Mouse (Mus musculus) heart, postnatal 0 days (tissue): ENCODE measurements around the gene 1700001C19Rik. TPM values are rescaled to one million over a fixed set of nuclear protein-coding genes. Genes with fewer than 3 reads are reported as not detected.

Experiments
- ATAC-seq: fragments of 200-750 bp; cut with Nextera tagmentation; 2 replicates; pipeline ENCODE4 v1.8.0; 2017; ENCODE audit warnings: low read depth, moderate number of reproducible peaks, moderate library complexity; ENCODE audit not compliant: insufficient read depth
- DNase-seq: peaks from one replicate; pipeline ENCODE4 v3.0.0-alpha.2; 2016; ENCODE audit warnings: low spot score
- H3K27ac ChIP-seq: fragments of 300-500 bp; sonication (generic); 2 replicates; pipeline ENCODE4 v1.5.1; 2014; ENCODE audit warnings: low read depth, mild to moderate bottlenecking
- H3K27me3 ChIP-seq: fragments of 300-500 bp; sonication (generic); 2 replicates; pipeline ENCODE4 v1.6.1; 2014; ENCODE audit warnings: low read length, mixed read lengths; ENCODE audit not compliant: control insufficient read depth, insufficient read depth
- H3K36me3 ChIP-seq: fragments of 300-500 bp; sonication (generic); replicated peaks from 2 replicates; pipeline ENCODE4 v1.6.1; 2014; ENCODE audit warnings: low read length, mixed read lengths; ENCODE audit not compliant: control insufficient read depth, insufficient read depth
- H3K4me1 ChIP-seq: fragments of 300-500 bp; sonication (generic); 2 replicates; pipeline ENCODE4 v1.6.1; 2014; ENCODE audit warnings: antibody characterized with exemption; ENCODE audit not compliant: control insufficient read depth, insufficient read depth
- H3K4me2 ChIP-seq: fragments of 300-500 bp; sonication (generic); 2 replicates; pipeline ENCODE4 v1.6.1; 2014; ENCODE audit warnings: low read depth, mild to moderate bottlenecking, low read length, moderate library complexity
- H3K4me3 ChIP-seq: fragments of 300-500 bp; sonication (generic); 2 replicates; pipeline ENCODE4 v1.5.1; 2014; ENCODE audit warnings: low read depth, low read length
- H3K9ac ChIP-seq: fragments of 300-500 bp; sonication (generic); replicated peaks from 2 replicates; pipeline ENCODE4 v1.6.1; 2014; ENCODE audit warnings: low read depth, low read length, mixed read lengths
- H3K9me3 ChIP-seq: fragments of 300-500 bp; sonication (generic); replicated peaks from 2 replicates; pipeline ENCODE4 v1.6.1; 2016; ENCODE audit warnings: low read length; ENCODE audit not compliant: control insufficient read depth
- CTCF ChIP-seq: IDR thresholded peaks from 2 replicates; pipeline ENCODE4 v1.5.1; 2016; ENCODE audit warnings: antibody characterized with exemption, control low read depth, low read depth
- EP300 ChIP-seq: IDR thresholded peaks from 2 replicates; pipeline ENCODE4 v1.6.1; 2016; ENCODE audit warnings: antibody characterized with exemption, low read depth
- WGBS: fragments of 180-500 bp; shearing (Covaris S2); extraction: QIAGEN DNeasy Blood & Tissue Kit; methylation state at CpG from one replicate; pipeline ENCODE4 v1.1.7; 2014; 5-methylcytosine and 5-hydroxymethylcytosine counted together
- polyA plus RNA-seq: library from polyadenylated mRNA; unstranded; fragments of >200 nt; fragmentation: Nextera tagmentation; extraction: Ambion mirVana; gene quantifications from 2 replicates; pipeline ENCODE4 v1.2.1, GENCODE M21; 2015
- total RNA-seq: library from RNA; depleted of rRNA; stranded (reverse); fragments of >200 nt; gene quantifications from 2 replicates; pipeline ENCODE4 v1.2.3, GENCODE M21; 2014; ENCODE audit warnings: low replicate concordance

1700001C19Rik gene
- total and polyA plus RNA-seq, 2 experiments from 2014 or later: 1.4 to 3.4 TPM

DNA sequence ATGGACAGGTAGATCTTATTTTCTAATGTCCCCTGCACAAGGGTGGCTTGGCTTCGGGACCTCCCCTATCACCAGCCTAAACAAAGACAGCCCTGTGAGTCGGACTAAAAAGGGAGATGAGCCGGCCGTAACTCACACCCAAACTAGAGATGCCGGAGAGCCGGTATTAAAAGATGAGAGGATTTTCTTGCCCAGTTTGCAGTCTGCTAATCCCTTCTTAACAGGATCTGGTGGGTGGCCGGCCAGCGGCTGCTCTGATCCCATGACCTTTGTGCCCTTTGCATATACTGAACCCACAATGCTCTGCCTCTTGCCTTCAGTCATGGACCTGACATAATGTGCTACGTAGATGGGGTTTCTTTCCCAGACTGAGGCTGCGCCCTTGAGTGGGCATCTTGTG is 36.7 kb downstream of the 1700001C19Rik start, which contains the start of gene Guca1a:
Gene Guca1a (minus strand): TSS at position 134 of the 400 bp plus-strand sequence.
- H3K9ac ChIP-seq: no peak within 1 kb of the TSS
- H3K4me1 ChIP-seq: no peaks in the 10 kb centered on the region
- no peaks in the 10 kb centered on the region for H3K36me3 ChIP-seq
- H3K9me3 ChIP-seq: no peaks in the 10 kb centered on the region
- H3K27ac ChIP-seq: no peak within 1 kb of the TSS
- H3K27me3 ChIP-seq: peaks cover 18% of the 10 kb centered on the region
- DNase-seq (no peak), ATAC-seq (no peak)
- TF ChIP-seq EP300 (no peak), CTCF (no peak)
- WGBS: 67% methylated on average over 10 of the region's 10 CpGs
- H3K4me2 ChIP-seq: no peak within 1 kb of the TSS
- H3K4me3 ChIP-seq: no peak within 1 kb of the TSS

DNA sequence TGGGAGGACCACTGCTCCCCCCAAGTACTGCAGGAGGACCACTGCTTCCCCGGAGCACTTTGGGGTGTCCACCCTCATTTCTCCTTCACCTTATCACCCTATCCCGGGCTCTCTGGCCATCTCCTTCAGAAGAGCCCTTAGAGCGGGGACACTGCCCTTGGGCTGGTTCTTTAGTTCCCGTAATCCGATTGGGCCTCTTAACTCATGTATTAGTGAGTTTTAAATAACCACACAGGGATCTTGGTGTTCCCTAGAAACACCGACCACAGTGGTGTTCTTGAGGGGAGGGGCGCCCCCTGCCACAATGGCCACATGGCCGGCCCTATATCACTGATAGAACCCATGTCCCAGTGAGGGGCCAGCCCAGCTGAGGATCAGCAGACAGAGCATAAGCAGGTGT is 38.1 kb downstream of the 1700001C19Rik start:
- 76% methylated on average over 8 of the region's 8 CpGs for WGBS
- DNase-seq (no peak), ATAC-seq (no peak)
- peaks cover 6% of the 10 kb centered on the region; the same call in 1 of the 2 replicates for H3K4me1 ChIP-seq
- H3K27ac ChIP-seq: no peak overlapping the region
- H3K4me2 ChIP-seq: no peak overlapping the region
- no peaks in the 10 kb centered on the region for H3K9me3 ChIP-seq
- TF ChIP-seq EP300: no peak
- no peak for TF ChIP-seq CTCF
- H3K4me3 ChIP-seq: no peak overlapping the region
- no peaks in the 10 kb centered on the region for H3K36me3 ChIP-seq
- no peak overlapping the region for H3K9ac ChIP-seq
- peaks cover 28% of the 10 kb centered on the region for H3K27me3 ChIP-seq

DNA sequence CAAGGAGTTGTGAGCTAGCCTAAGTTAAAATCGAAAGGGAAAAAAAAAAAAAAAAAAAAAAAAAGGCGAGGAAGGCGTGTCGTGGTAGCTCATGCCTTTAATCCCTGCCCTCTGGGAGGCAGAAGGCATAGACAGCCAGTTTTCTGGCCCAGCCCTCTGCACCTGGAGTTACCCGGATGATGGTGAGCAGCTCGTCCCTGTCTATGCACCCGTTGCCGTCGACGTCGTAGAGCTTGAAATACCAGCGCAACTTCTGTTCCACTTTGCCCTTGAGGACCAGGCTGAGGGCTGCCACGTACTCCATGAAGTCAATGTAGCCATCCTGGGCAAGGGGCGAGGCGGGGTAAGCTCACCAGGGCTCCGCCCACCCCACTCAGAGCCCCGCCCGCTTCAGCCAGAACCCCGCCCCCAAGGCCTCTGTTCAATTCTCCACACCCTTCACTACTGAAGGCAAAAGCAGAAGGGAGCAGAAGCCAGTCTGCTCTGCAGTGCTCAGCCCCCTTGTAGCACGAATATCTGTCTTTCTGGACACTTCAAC is 41.7 kb downstream of the 1700001C19Rik start:
- Histone ChIP-seq H3K27ac (no peak overlapping the region), H3K4me2 (peak overlapping the region; percentile 56), H3K4me1 (peaks cover 6% of the 10 kb centered on the region; the same call in 1 of the 2 replicates), H3K9me3 (no peaks in the 10 kb centered on the region), H3K27me3 (peaks cover 39% of the 10 kb centered on the region), H3K4me3 (peak overlapping the region; percentile 36), H3K36me3 (no peaks in the 10 kb centered on the region), H3K9ac (no peak overlapping the region; the same call in 1 of the 2 replicates)
- DNase-seq (no peak), ATAC-seq (peak; percentile 72)
- TF ChIP-seq CTCF (no peak), EP300 (no peak)
- WGBS: 2% methylated on average over 19 of the region's 20 CpGs

DNA sequence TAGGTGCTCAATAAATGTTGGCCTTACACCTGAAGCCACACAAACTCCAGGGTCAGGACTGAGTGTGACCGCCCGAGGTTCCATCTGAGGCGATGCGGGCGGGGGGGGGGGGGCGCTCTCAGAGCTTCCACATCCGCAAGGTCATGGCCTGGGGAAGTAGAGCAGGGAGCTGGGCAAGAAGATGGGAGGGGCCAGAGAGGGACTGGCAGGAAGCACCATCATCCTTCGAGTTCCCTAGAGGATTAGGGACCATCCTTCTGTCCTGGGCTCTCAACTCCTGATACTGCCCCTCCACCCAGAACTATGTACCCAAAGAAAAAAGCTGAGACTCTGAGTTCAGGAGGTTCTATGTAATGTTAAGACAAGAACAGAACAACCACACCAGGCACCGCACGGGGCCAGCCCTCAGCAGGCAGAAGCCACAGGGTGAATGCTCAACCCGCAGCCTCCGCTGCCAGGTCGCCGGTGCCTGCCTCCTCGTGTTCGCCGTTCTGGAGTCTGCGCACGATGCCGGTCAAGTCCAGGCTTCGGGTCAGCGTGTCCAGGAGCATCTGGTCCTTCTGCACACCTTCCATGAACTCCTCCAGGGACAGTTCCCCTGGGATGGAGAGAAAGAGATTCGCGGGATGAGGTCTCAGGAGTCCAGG is 42.8 kb downstream of the 1700001C19Rik start:
- Histone ChIP-seq H3K4me2 (peak overlapping the region; percentile 56), H3K4me1 (peaks cover 6% of the 10 kb centered on the region; the same call in 1 of the 2 replicates), H3K9ac (no peak overlapping the region), H3K27me3 (peaks cover 35% of the 10 kb centered on the region), H3K27ac (no peak overlapping the region), H3K36me3 (no peaks in the 10 kb centered on the region), H3K9me3 (no peaks in the 10 kb centered on the region), H3K4me3 (peak overlapping the region; percentile 36)
- ATAC-seq (no peak), DNase-seq (no peak)
- WGBS: 12% methylated on average over 24 of the region's 24 CpGs
- TF ChIP-seq CTCF: no peak
- TF ChIP-seq EP300: no peak

DNA sequence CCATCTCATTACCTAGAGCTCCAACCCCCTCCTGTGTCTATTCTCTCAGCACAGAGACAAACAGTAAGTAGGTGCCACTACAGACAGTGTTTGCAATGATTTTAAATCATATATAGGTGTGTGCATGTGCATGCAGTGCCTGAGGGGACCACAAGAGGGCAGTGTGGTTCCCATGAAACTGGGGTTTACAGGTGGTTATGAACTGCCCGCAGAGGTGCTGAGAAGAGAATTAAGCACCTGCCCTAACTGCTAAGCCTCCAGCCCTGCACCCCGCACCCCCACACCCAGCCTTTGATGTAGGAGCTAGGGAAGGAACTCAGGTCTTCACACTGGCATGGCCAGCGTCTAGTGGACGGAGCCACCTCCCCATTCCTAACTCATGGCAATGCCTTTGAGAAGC is 50.5 kb downstream of the 1700001C19Rik start:
- Histone ChIP-seq H3K27me3 (peaks cover 2% of the 10 kb centered on the region; the same call in 1 of the 2 replicates), H3K9me3 (no peaks in the 10 kb centered on the region), H3K4me3 (no peak overlapping the region), H3K9ac (no peak overlapping the region), H3K27ac (no peak overlapping the region), H3K36me3 (no peaks in the 10 kb centered on the region; the same call in 1 of the 2 replicates), H3K4me2 (no peak overlapping the region), H3K4me1 (no peaks in the 10 kb centered on the region)
- DNase-seq: no peak
- WGBS: 66% methylated on average over 4 of the region's 4 CpGs
- ATAC-seq: no peak
- TF ChIP-seq CTCF (peak; percentile 69), EP300 (no peak)

DNA sequence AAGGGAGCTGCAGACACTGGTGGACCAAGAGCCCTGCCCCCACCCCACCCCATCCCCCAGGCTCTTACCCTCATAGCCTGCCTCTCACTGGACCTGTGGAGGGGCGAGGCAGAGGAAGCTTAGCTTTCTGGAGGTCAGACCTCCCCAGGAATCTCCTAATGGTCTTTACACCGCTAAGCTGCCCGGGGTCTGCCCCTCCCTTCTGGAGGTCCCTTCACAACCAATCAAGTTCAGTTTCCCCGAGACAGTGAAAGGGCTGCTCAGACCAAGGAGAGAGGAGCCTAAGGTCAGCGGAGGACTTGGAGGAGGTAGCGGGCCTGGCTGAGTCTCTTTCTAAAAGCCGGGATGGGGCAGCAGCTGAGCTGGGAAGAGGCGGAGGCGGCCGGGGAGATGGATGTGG is 52.0 kb downstream of the 1700001C19Rik start, which contains the start of gene Guca1b:
Gene Guca1b (plus strand): TSS at position 249 of the 400 bp plus-strand sequence.
- H3K4me3 ChIP-seq: no peak within 1 kb of the TSS
- peaks cover 14% of the 10 kb centered on the region for H3K36me3 ChIP-seq
- WGBS: 44% methylated on average over 10 of the region's 10 CpGs
- ATAC-seq (no peak), DNase-seq (no peak)
- H3K9ac ChIP-seq: no peak within 1 kb of the TSS
- H3K4me2 ChIP-seq: no peak within 1 kb of the TSS
- no peaks in the 10 kb centered on the region for H3K27me3 ChIP-seq
- H3K4me1 ChIP-seq: no peaks in the 10 kb centered on the region
- H3K9me3 ChIP-seq: no peaks in the 10 kb centered on the region
- TF ChIP-seq CTCF (no peak), EP300 (no peak)
- no peak within 1 kb of the TSS for H3K27ac ChIP-seq
